In the genomic region with DNA sequence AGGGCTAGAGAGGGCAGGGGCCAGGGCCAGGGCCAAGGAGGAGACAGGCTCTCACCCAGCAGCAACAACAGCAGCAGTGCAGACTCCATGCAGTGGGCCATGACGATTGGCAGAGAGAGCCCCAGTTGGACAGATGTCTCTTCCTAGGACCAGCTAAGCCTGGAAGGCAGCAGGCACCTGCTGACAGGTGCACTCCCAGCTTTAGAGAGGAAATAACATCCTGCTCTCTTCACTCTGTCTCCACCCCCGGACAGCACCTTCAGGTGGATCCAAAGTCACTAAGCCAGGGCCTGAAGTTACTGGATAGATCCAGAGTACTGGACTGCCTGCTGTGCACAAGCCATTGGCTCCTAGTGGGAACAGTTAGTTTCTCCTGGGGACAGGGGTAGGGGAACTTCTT, we compare ENCODE assay signal across 12 mouse cellular contexts. TPM values are rescaled to one million over a fixed set of nuclear protein-coding genes. Genes with fewer than 3 reads are reported as not detected.
DNase-seq lines count a peak whose midpoint lies in the region; ATAC-seq and TF ChIP-seq lines count a peak whose summit lies in the region.
"Had no signal": no experiment of that assay in that cellular context is flagged by ENCODE, and none has a peak within 500 bp of the region (broad histone marks: within the 10 kb centered on the region; RNA-seq: fewer than 3 reads in every experiment).

A gene (minus strand): TSS at position 101 of the 400 bp plus-strand sequence.

- no peak for DNase-seq in kidney, adult 9 months
- DNase-seq in gastrocnemius, adult 8-10 months (ENCODE audit: low spot score in 2 of 2), result no peak
- DNase-seq in ovary, postnatal 10 days (ENCODE audit: low spot score), result no peak
- no peak for DNase-seq in right cerebral cortex, postnatal 10 days (ENCODE audit: low spot score in 2 of 2)
- DNase-seq: adrenal gland, postnatal 14 days; kidney, adult 2 months had no signal

- TF ChIP-seq CTCF in cortical plate, adult 2 months (IDR thresholded peaks at IDR 0.05; ENCODE audit: extremely low read depth, insufficient read depth, low read length), result no peak

- peaks cover 40% of the 10 kb centered on the region for H3K4me1 ChIP-seq in kidney, embryonic 15.5 days
- H3K4me1 ChIP-seq in cortical plate, adult 2 months (ENCODE audit: control insufficient read depth, insufficient read depth, low read length), result peaks cover 4% of the 10 kb centered on the region; the same call in 1 of the 2 replicates
- peaks cover 12% of the 10 kb centered on the region for H3K4me1 ChIP-seq in forebrain, embryonic 16.5 days (replicated peaks; ENCODE audit: control insufficient read depth, insufficient read depth, low read length)
- peaks cover 22% of the 10 kb centered on the region for H3K4me1 ChIP-seq in limb, embryonic 12.5 days (replicated peaks)

- no peaks in the 10 kb centered on the region for H3K9me3 ChIP-seq in kidney, embryonic 15.5 days (replicated peaks)
- H3K9me3 ChIP-seq in forebrain, embryonic 16.5 days (ENCODE audit: control insufficient read depth, low read length), result no peaks in the 10 kb centered on the region
- H3K9me3 ChIP-seq in limb, embryonic 12.5 days, result no peaks in the 10 kb centered on the region
- H3K9me3 ChIP-seq: G1E had no signal

- no peak within 1 kb of the TSS for H3K9ac ChIP-seq in kidney, embryonic 15.5 days
- peak within 1 kb of the TSS; percentile 83; the same call in 1 of the 2 replicates for H3K9ac ChIP-seq in forebrain, embryonic 16.5 days (replicated peaks; ENCODE audit: low read depth, low read length)
- no peak within 1 kb of the TSS for H3K9ac ChIP-seq in limb, embryonic 12.5 days (replicated peaks)

- H3K4me3 ChIP-seq in kidney, embryonic 15.5 days (replicated peaks), result peak within 1 kb of the TSS; percentile 63
- peak within 1 kb of the TSS; percentile 63 for H3K4me3 ChIP-seq in cortical plate, adult 2 months (ENCODE audit: insufficient read depth, low read length)
- H3K4me3 ChIP-seq in forebrain, embryonic 16.5 days (replicated peaks; ENCODE audit: low read length), result no peak within 1 kb of the TSS; the same call in 1 of the 2 replicates
- H3K4me3 ChIP-seq in limb, embryonic 12.5 days (replicated peaks), result peak within 1 kb of the TSS; percentile 69

- peak within 1 kb of the TSS; percentile 66; the same call in 1 of the 2 replicates for H3K27ac ChIP-seq in kidney, embryonic 15.5 days
- peak within 1 kb of the TSS; percentile 26; the same call in 1 of the 2 replicates for H3K27ac ChIP-seq in cortical plate, adult 2 months (ENCODE audit: insufficient read depth, low read length)
- H3K27ac ChIP-seq in forebrain, embryonic 16.5 days (ENCODE audit: low read length), result no peak within 1 kb of the TSS
- H3K27ac ChIP-seq in limb, embryonic 12.5 days, result no peak within 1 kb of the TSS

- no peak for ATAC-seq in kidney, embryonic 15.5 days (replicated peaks; ENCODE audit: low FRiP score)
- ATAC-seq in forebrain, embryonic 16.5 days, result no peak
- no peak for ATAC-seq in limb, embryonic 12.5 days (ENCODE audit: insufficient number of reproducible peaks, insufficient read depth, low FRiP score, low TSS enrichment, low read depth)

- WGBS in kidney, embryonic 15.5 days, result 69% methylated on average over 2 of the region's 2 CpGs
- WGBS in forebrain, embryonic 16.5 days, result 75% methylated on average over 2 of the region's 2 CpGs
- WGBS in limb, embryonic 12.5 days, result 62% methylated on average over 2 of the region's 2 CpGs

- no peaks in the 10 kb centered on the region for H3K36me3 ChIP-seq in kidney, embryonic 15.5 days
- H3K36me3 ChIP-seq in forebrain, embryonic 16.5 days (ENCODE audit: control insufficient read depth, insufficient read depth), result no peaks in the 10 kb centered on the region
- H3K36me3 ChIP-seq in limb, embryonic 12.5 days, result no peaks in the 10 kb centered on the region
- H3K36me3 ChIP-seq: G1E had no signal

- peaks cover 46% of the 10 kb centered on the region for H3K27me3 ChIP-seq in kidney, embryonic 15.5 days
- H3K27me3 ChIP-seq in forebrain, embryonic 16.5 days (replicated peaks; ENCODE audit: control insufficient read depth, insufficient read depth, low read length), result peaks cover 10% of the 10 kb centered on the region
- peaks cover 53% of the 10 kb centered on the region for H3K27me3 ChIP-seq in limb, embryonic 12.5 days

- H3K4me2 ChIP-seq in kidney, embryonic 15.5 days, result peak within 1 kb of the TSS; percentile 98
- peak within 1 kb of the TSS; percentile 83 for H3K4me2 ChIP-seq in forebrain, embryonic 16.5 days (ENCODE audit: low read length)
- peak within 1 kb of the TSS; percentile 98 for H3K4me2 ChIP-seq in limb, embryonic 12.5 days

- no peak for TF ChIP-seq POLR2A in cortical plate, adult 2 months (IDR thresholded peaks at IDR 0.05; ENCODE audit: extremely low read depth, insufficient read depth, low read length)

RNA-seq across cellular contexts. Expression of the gene that starts here (rescaled TPM):
- 15.1 and 17.0 TPM in 2 replicates for polyA plus RNA-seq in kidney, embryonic 15.5 days (2015; fragmentation: Nextera tagmentation; extraction: Ambion mirVana)
- 201 and 206 TPM in 2 replicates for polyA plus RNA-seq in cortical plate, adult 2 months (2012; rRNA removed)
- 33.0 and 42.8 TPM in 2 replicates for polyA plus RNA-seq in forebrain, embryonic 16.5 days (2015; fragmentation: Nextera tagmentation; extraction: Ambion mirVana)
- polyA plus RNA-seq in limb, embryonic 12.5 days (2016; fragmentation: Nextera tagmentation; extraction: Ambion mirVana), result 16.3 and 18.8 TPM in 2 replicates
- 1 to 10 TPM in 3 of 4 experiments, under 1 TPM in 1; 0.92 to 1.7 (median 1.3) TPM for total RNA-seq in gastrocnemius, adult 8-10 months (2022)
- total RNA-seq: G1E; megakaryocyte progenitor cell, adult 5-6 weeks had no signal
- polyA plus RNA-seq: G1E had no signal

Comparison
In these comparisons a context has a peak if more than half of its experiments do, and no peak if none do; other contexts are left out.
1. H3K27ac ChIP-seq: peak in kidney, embryonic 15.5 days (single experiment) and cortical plate, adult 2 months (single experiment); none in forebrain, embryonic 16.5 days (single experiment) and limb, embryonic 12.5 days (single experiment).
2. Peak in every context shown above with its lines, with median percentiles within 50 percentile points of each other: H3K4me2 ChIP-seq.